Mouse (Mus musculus): ENCODE results near the gene Adipoq.

DNA sequence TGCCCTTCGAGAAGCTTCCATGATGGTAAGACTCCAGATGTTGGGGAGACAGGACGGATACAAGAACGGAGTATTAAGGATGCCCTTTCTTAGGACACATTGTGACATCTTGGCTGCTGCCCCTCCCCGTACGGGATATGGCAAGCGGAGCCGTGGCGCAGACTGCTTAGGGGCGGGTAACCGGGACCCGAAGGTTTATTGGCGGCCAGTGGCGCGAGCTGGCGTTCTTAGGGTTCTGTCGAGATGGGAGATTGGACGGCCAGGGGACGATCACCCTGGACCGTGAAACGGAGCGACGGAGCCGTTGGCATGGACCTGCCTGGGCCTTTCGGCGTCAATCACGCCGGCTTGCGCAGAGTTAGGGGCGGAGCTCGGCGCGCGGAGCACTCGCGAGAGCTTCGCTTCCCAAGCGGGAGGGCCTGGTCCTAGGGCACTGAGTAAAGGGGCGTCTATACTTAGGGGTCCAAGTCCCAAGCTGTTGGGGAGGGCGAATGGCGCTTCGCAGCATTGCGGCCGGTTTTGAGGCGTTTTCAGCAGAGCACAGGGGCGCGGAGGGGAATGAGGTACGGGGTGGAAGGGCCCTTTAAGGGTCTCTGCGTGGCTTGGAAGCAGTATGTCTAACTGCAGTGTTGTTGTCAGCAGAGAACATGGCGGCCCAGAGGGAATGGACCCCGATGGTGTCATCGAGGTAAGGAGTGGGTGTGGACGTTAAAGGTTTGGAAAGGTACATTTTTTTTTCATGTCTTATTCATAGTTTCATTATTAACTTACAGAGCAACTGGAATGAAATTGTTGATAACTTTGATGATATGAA, 38.2 kb upstream of the Adipoq start:
- TF ChIP-seq CTCF (IDR thresholded peaks at IDR 0.05; ENCODE audit: control insufficient read depth, insufficient read depth, insufficient read length) = no peak
- no peak for TF ChIP-seq MAX (IDR thresholded peaks at IDR 0.05)
- TF ChIP-seq FOSL1 (IDR thresholded peaks at IDR 0.05; ENCODE audit: insufficient read depth, low read length, poor library complexity, severe bottlenecking) = no peak
- TF ChIP-seq USF1 (IDR thresholded peaks at IDR 0.05; ENCODE audit: low read depth) = no peak
- TF ChIP-seq MYOD1 (IDR thresholded peaks at IDR 0.05; ENCODE audit: control insufficient read depth, insufficient read length, low read depth) = no peak
- TF ChIP-seq CEBPB (IDR thresholded peaks at IDR 0.05; ENCODE audit: low read depth) = no peak

Measured in C2C12 (cell line).